Mouse (Mus musculus) monocyte, adult 2 months (primary cell): Measurements from ENCODE around the gene Gm20532.

Experiments
- DNase-seq, 2 experiments: peaks; one replicate each; pipeline ENCODE4 v3.0.0; 2022; ENCODE audit warnings: low spot score in 2 of 2, low read depth in 1 of 2

Gm20532 gene

GRCm38 (mm10) chr2:26639838-26640830, 53.7 kb downstream of the Gm20532 start:
- DNase-seq = peak; percentile 86 to 92

DNA sequence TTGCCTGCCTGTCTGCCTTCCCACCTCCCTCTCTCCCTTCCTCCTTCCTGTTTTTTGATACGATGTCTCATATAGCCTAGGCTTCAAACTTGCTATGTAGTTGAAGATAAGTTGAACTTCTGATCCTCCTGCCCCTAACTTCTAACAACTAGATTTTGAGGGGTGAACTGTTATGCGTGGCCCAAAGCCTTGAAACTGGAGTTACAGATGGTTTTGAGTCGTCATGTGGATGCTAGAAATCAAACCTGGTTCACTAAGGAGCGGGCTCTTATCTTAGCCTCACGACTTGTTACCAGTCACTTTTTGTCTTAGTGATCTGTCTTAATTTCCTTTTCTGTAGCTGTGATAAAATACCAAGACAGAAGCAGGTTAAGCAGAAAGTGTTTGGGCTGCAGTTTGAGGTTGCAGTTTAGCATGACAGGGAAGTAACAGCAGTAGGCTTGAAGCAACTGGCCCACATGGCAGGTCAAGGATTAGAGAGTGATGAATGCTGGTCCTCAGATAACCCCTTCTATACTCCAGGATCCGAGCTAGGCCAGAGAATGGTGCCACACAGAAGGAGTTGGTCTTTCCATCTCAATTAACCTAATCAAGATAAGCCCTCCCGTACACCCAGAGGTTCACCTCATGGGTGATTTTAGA, 54.7 kb downstream of the Gm20532 start:
- DNase-seq = no peak

DNA sequence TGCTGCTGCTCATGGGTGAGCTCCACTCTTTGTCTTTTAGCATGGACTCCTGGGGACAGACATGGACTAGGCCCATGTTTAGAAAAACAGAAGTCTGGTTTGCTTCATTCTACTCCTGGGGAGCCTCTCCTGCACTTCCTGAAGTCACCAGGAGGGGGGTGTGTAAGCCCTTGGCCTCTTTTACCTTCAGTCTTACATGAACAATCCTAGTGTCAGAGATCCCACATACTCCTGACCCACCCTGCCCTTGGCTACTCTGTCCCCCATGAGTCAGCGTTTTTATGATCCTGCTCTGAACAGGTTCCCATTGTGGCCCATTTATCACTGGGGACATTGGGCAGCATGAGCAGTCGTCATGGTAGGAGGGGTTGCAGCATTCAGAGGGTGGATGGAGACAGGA, 57.5 kb downstream of the Gm20532 start:
- DNase-seq = peak in 1 of 2 experiments; percentile 51

DNA sequence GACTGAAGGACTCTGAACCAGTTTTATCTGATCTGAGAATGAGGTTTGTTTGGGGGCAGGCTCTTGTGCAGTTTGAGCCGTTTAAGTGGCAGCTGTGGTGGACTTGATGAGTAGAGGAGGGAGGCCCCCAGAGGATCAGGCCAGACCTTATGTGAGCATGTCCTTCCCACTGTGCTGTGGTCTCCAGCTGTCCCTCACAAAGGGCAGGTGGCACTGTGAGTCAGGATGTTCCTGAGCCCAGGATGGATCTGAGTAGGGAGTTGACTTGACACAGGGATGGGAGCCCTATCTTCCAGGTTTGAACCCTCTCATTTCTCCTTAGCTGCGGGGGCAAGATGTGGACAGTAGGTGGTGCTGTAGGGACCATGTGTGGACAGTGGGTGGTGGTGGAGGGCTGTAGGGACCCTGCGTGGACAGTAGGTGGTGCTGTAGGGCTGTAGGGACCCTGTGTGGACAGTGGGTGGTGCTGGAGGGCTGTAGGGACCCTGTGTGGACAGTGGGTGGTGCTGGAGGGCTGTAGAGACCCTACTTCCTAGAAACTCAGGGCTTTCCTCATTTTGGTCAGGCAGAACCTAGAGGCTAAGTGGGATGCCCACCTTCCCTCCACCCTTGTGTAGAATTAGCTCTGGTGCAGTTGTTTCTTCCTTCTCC, 60.3 kb downstream of the Gm20532 start:
- DNase-seq = peak; percentile 56 to 68

GRCm38 (mm10) chr2:26654687-26655086, 68.2 kb downstream of the Gm20532 start:
- DNase-seq = no peak

DNA sequence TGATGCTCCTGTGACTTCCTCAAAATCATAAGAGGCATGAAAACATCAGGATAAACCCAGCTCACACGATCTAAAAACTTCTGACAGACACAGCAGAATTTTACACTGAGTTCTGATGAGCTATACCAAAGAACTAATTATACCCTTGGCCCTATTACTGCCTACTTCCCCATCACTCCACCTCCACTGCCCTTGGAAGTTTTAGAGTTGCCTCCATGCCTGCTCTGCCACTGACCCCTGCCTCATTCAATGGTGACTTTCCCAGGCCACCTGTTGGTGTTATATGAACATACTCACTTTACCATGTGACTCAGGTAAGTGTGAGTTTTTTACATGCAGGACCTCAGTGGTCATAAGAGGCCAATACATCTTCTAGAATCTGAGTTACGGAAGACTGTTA, 71.0 kb downstream of the Gm20532 start:
- no peak for DNase-seq

- DNase-seq = no peak
These were observed 74.8 kb downstream of the Gm20532 start for GRCm38 (mm10) chr2:26661143-26661752.

DNA sequence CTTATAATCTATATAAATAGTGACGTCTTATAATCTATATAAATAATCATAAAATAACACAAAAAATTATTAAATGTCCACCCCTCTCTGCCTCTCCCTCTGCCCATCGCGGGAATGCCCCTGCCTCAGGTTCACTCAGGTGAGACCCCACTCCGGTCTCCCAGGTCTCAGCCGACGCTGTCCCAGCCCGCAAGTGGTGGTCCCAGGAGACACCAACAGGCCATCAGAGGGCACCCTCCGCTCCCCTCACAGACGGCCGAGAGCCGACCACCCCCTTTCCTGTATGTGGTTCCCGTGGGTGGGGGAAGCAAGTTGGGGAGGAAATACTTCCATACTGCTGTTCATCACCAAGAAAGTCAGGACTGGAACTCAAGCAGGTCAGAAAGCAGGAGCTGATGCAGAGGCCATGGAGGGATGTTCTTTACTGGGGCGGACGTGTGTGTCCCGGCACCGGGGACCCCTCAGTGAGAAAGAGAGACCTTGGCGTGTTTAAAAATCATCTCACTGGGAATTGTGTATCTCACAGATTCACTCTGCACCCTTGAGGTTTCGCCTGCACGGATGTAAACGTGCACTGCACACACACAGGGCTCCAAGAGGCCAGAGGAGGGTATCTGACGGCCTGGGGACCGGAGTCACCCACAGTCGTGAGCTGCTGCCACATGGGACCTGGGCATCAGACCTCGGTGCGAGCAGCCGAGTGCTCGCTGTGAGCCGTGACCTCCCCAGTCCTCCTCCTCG, 75.5 kb downstream of the Gm20532 start:
- DNase-seq = no peak

GRCm38 (mm10) chr2:26662509-26662882, 76.1 kb downstream of the Gm20532 start:
- no peak for DNase-seq

GRCm38 (mm10) chr2:26663112-26663511, 76.7 kb downstream of the Gm20532 start:
- DNase-seq = no peak

DNA sequence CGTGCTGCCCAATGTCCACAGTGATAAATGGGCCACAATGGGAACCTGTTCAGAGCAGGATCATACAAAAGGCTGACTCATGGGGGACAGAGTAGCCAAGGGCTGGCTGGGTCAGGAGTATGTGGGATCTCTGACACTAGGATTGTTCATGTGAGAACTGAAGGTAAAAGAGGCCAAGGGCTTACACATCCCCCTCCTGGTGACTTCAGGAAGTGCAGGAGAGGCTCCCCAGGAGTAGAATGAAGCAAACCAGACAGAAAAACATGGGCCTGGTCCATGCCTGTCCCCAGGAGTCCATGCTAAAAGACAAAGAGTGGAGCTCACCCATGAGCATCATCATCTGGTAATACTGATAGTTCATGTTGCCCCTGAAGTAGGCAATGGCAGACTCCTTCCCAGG, 77.1 kb downstream of the Gm20532 start:
- DNase-seq = peak in 1 of 2 experiments; percentile 26

DNA sequence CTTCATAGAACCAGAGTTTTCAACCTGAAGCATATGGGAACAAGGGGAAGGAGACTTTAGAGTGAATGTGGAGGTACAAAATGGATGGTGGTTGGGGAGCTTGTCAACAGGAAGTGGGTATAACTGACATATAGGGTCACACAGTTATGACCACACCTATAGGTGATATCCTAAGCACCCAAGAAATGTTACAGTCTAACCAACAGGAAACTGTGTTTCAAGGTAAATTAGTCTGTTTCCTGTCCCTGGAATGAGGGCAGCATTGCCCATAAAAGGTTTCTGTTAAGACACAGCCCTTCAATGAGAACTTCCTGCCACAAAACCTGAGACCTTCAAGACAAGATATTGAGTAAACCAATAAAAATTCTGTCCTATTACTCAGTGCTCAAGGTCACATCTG, 82.3 kb downstream of the Gm20532 start:
- DNase-seq = no peak

- DNase-seq = no peak
These were observed 84.7 kb downstream of the Gm20532 start, which contains the start of gene Lcn4 for GRCm38 (mm10) chr2:26671182-26671581. Gene Lcn4 (minus strand): TSS chr2:26671282.
